Mouse (Mus musculus): Measurements from ENCODE around the gene Magee1.
"Not testable (repeated sequence)": the region's sequence is repeated elsewhere in the genome, so short reads cannot be mapped to it uniquely, and the experiment has no call there.

DNA sequence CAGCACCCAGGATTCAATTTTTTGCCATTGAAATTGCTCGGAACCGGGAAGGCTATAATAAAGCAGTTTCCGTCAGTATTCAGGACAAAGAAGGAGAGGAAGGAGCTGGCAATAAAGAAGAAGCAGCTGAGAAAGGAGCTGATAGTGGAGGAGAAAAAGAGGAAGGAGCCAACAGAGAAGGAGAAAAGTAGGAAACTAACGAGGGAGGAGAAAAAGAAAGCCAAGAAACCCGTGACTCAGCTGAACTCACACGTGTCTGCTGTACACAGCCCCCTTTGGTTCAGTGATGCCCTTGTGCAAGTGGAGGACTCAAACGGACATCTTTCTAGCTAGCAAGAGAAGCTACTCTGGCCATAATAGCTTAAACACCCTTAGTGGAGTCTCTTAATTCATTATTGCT, 37.2 kb upstream of the Magee1 start:
- not testable (repeated sequence) for TF ChIP-seq CTCF (IDR thresholded peaks at IDR 0.05; ENCODE audit: low read depth, low read length); TAL1 (conservative IDR thresholded peaks at IDR 0.05; ENCODE audit: low read depth, low read length); POLR2AphosphoS5 (IDR thresholded peaks at IDR 0.05; ENCODE audit: insufficient replicate concordance, low read depth, low read length); GATA1 (IDR thresholded peaks at IDR 0.05; ENCODE audit: borderline replicate concordance, low read length)
